Mouse (Mus musculus) heart, postnatal 0 days (tissue): ENCODE measurements around the gene Ptprb.

Source experiments
- CTCF ChIP-seq: IDR thresholded peaks from 2 replicates; pipeline ENCODE4 v1.5.1; 2016; ENCODE audit warnings: antibody characterized with exemption, control low read depth, low read depth
- EP300 ChIP-seq: IDR thresholded peaks from 2 replicates; pipeline ENCODE4 v1.6.1; 2016; ENCODE audit warnings: antibody characterized with exemption, low read depth

DNA sequence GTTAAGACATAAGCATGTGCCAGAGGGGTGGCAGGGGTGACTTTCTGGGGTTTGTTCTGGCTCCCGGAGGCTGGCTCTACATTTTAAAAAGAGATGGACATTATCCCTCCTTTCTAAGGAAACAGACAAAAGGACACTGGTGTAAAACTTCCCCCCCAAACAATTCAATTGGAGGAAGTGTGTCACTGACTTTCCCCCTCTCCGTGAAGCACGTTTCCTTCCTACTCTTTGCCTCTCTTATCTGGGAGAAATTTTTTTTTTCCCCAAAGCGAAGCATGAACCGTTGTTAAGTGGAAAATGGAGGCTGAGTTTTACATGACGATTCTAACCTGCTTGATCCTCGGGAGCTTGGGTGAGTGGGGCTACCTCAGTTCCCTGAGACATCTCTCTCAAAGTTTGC lies at the start of gene Ptprb:
- no peak for TF ChIP-seq CTCF
- TF ChIP-seq EP300 = 0 out of 2 replicates have a peak, but pooled peaks have one; percentile 31
